Mouse (Mus musculus) spleen, postnatal 14 days (tissue): ENCODE data around the gene Cracr2a.
"Not testable (repeated sequence)": the region's sequence is repeated elsewhere in the genome, so short reads cannot be mapped to it uniquely, and the experiment has no call there.

Experiments
- DNase-seq, 2 experiments: peaks; one replicate each; pipeline ENCODE4 v3.0.0; 2021 to 2022; ENCODE audit warnings: low spot score in 2 of 2

Gene Cracr2a

GRCm38 (mm10) chr6:127561231-127562020 is at the start of gene Cracr2a:
Cracr2a (plus strand) TSS chr6:127561338.
- DNase-seq = peak; percentile 63 to 70

GRCm38 (mm10) chr6:127513776-127514175 is 47.4 kb upstream of the Cracr2a start:
- not testable (repeated sequence) for DNase-seq

- no peak for DNase-seq
Observed at GRCm38 (mm10) chr6:127521176-127521575, 40.0 kb upstream of the Cracr2a start.

GRCm38 (mm10) chr6:127522326-127522725 is 38.8 kb upstream of the Cracr2a start:
- DNase-seq = no peak

- DNase-seq = peak; percentile 38 to 66
Observed at GRCm38 (mm10) chr6:127524442-127524841, 36.7 kb upstream of the Cracr2a start.

- DNase-seq = no peak
Observed at GRCm38 (mm10) chr6:127528625-127529024, 32.5 kb upstream of the Cracr2a start.

GRCm38 (mm10) chr6:127529451-127529850 is 31.7 kb upstream of the Cracr2a start:
- DNase-seq = peak; percentile 43 to 64

- no peak for DNase-seq
Observed at GRCm38 (mm10) chr6:127530206-127530605, 30.9 kb upstream of the Cracr2a start.

GRCm38 (mm10) chr6:127531412-127532205 is 29.5 kb upstream of the Cracr2a start:
- DNase-seq = no peak

GRCm38 (mm10) chr6:127532304-127532703 is 28.8 kb upstream of the Cracr2a start:
- no peak for DNase-seq

- DNase-seq = no peak
Observed at GRCm38 (mm10) chr6:127533766-127534165, 27.4 kb upstream of the Cracr2a start.

- DNase-seq = no peak
Observed at GRCm38 (mm10) chr6:127537035-127537434, 24.1 kb upstream of the Cracr2a start.

GRCm38 (mm10) chr6:127538118-127538517 is 23.0 kb upstream of the Cracr2a start:
- no peak for DNase-seq

GRCm38 (mm10) chr6:127539226-127539625 is 21.9 kb upstream of the Cracr2a start:
- DNase-seq = no peak

GRCm38 (mm10) chr6:127539659-127540058 is 21.5 kb upstream of the Cracr2a start:
- no peak for DNase-seq

GRCm38 (mm10) chr6:127540517-127540916 is 20.6 kb upstream of the Cracr2a start:
- no peak for DNase-seq

GRCm38 (mm10) chr6:127541617-127542374 is 19.3 kb upstream of the Cracr2a start:
- DNase-seq = no peak

GRCm38 (mm10) chr6:127546676-127547075 is 14.5 kb upstream of the Cracr2a start:
- no peak for DNase-seq

GRCm38 (mm10) chr6:127552940-127553339 is 8.2 kb upstream of the Cracr2a start:
- no peak for DNase-seq

GRCm38 (mm10) chr6:127555553-127555952 is 5.6 kb upstream of the Cracr2a start:
- DNase-seq = no peak

- DNase-seq = no peak
Observed at GRCm38 (mm10) chr6:127560872-127561230, 287 bp upstream of the Cracr2a start.

GRCm38 (mm10) chr6:127563511-127563910 is 2.4 kb downstream of the Cracr2a start:
- no peak for DNase-seq
